Mouse (Mus musculus) MEL (cell line): ENCODE data around the gene Tmem200a. TPM values are rescaled to one million over a fixed set of nuclear protein-coding genes. Genes with fewer than 3 reads are reported as not detected.

Source experiments
- DNase-seq: peaks from one replicate; pipeline ENCODE4 v3.0.0; 2011; ENCODE audit warnings: low read depth, low spot score
- H3K27ac ChIP-seq: 2 replicates; pipeline ENCODE4 v1.5.1; 2012; ENCODE audit warnings: low read depth, mild to moderate bottlenecking, control low read depth, low read length, moderate library complexity; ENCODE audit not compliant: control insufficient read depth
- H3K27me3 ChIP-seq, 2 experiments: fragments of 150-350 bp in 1 of 2; sonication (generic) in 1 of 2; 2 replicates each; pipeline ENCODE4 v1.6.1; 2012; ENCODE audit warnings: low read length in 2 of 2, mild to moderate bottlenecking in 2 of 2, improper control_type of control experiment in 1 of 2, moderate library complexity in 1 of 2; ENCODE audit not compliant: insufficient read depth in 2 of 2, control insufficient read depth in 1 of 2
- H3K36me3 ChIP-seq, 2 experiments: 2 replicates each; pipeline ENCODE4 v1.6.1; 2012 to 2014; ENCODE audit warnings: low read length in 2 of 2, improper control_type of control experiment in 1 of 2, inconsistent platforms in 1 of 2, mild to moderate bottlenecking in 1 of 2; ENCODE audit not compliant: insufficient read depth in 2 of 2, control insufficient read depth in 1 of 2
- H3K4me1 ChIP-seq, 2 experiments: fragments of 150-350 bp in 1 of 2; sonication (generic) in 1 of 2; 2 replicates each; pipeline ENCODE4 v1.6.1; 2012; ENCODE audit warnings: low read length in 2 of 2, improper control_type of control experiment in 1 of 2, mild to moderate bottlenecking in 1 of 2; ENCODE audit not compliant: insufficient read depth in 2 of 2, control insufficient read depth in 1 of 2
- H3K4me3 ChIP-seq, 2 experiments: fragments of 150-350 bp in 1 of 2; sonication (generic) in 1 of 2; 2 replicates each; pipeline ENCODE4 v1.5.1; 2012; ENCODE audit warnings: low read depth in 2 of 2, low read length in 2 of 2, mild to moderate bottlenecking in 2 of 2, moderate library complexity in 2 of 2, control low read depth in 1 of 2, improper control_type of control experiment in 1 of 2; ENCODE audit not compliant: control insufficient read depth in 1 of 2, insufficient read depth in 1 of 2
- H3K79me2 ChIP-seq: 2 replicates; pipeline ENCODE4 v1.6.1; 2012; ENCODE audit warnings: mild to moderate bottlenecking, low read length, moderate library complexity; ENCODE audit not compliant: control insufficient read depth, poor library complexity, insufficient read depth
- H3K9ac ChIP-seq: 2 replicates; pipeline ENCODE4 v1.6.1; 2012; ENCODE audit warnings: low read depth, mild to moderate bottlenecking, control low read depth, low read length, moderate library complexity; ENCODE audit not compliant: control insufficient read depth, poor library complexity, severe bottlenecking
- H3K9me3 ChIP-seq: fragments of 150-350 bp; sonication (generic); replicated peaks from 2 replicates; pipeline ENCODE4 v1.6.1; 2012; ENCODE audit warnings: mild to moderate bottlenecking, low read length, improper control_type of control experiment, moderate library complexity; ENCODE audit not compliant: insufficient read depth
- BHLHE40 ChIP-seq: IDR thresholded peaks from 2 replicates; pipeline ENCODE4 v1.6.1; 2012; ENCODE audit warnings: low read depth, mild to moderate bottlenecking, inconsistent platforms, low read length, improper control_type of control experiment, borderline replicate concordance
- CHD1 ChIP-seq: IDR thresholded peaks from 2 replicates; pipeline ENCODE4 v1.6.1; 2012; ENCODE audit warnings: low read depth, mild to moderate bottlenecking, inconsistent platforms, low read length, improper control_type of control experiment
- CHD2 ChIP-seq: IDR thresholded peaks from 2 replicates; pipeline ENCODE4 v1.6.1; 2011; ENCODE audit warnings: low read length, improper control_type of control experiment
- E2F4 ChIP-seq: IDR thresholded peaks from 2 replicates; pipeline ENCODE4 v1.6.1; 2011; ENCODE audit warnings: low read depth, low read length, improper control_type of control experiment, borderline replicate concordance
- ELF1 ChIP-seq: IDR thresholded peaks from 2 replicates; pipeline ENCODE4 v1.6.1; 2014; ENCODE audit warnings: low read depth, mild to moderate bottlenecking, inconsistent platforms, low read length, improper control_type of control experiment, moderate library complexity
- EP300 ChIP-seq, 2 experiments: IDR thresholded peaks; 2 replicates each; pipeline ENCODE4 v1.6.1; 2011; ENCODE audit warnings: improper control_type of control experiment in 2 of 2, low read length in 2 of 2, low read depth in 1 of 2, mild to moderate bottlenecking in 1 of 2
- ETS1 ChIP-seq: IDR thresholded peaks from 2 replicates; pipeline ENCODE4 v1.6.1; 2012; ENCODE audit warnings: low read depth, mild to moderate bottlenecking, inconsistent platforms, low read length, improper control_type of control experiment, moderate library complexity
- GATA1 ChIP-seq: IDR thresholded peaks from 2 replicates; pipeline ENCODE4 v1.6.1; 2011; ENCODE audit warnings: low read depth, low read length, improper control_type of control experiment
- JUND ChIP-seq: IDR thresholded peaks from 2 replicates; pipeline ENCODE4 v1.6.1; 2011; ENCODE audit warnings: low read depth, mild to moderate bottlenecking, improper control_type of control experiment, low read length
- KAT2A ChIP-seq: conservative IDR thresholded peaks from 2 replicates; pipeline ENCODE4 v1.6.1; 2012; ENCODE audit warnings: low read depth, low read length, improper control_type of control experiment, inconsistent platforms
- MAFK ChIP-seq: IDR thresholded peaks from 2 replicates; pipeline ENCODE4 v1.6.1; 2011; ENCODE audit warnings: low read depth, mild to moderate bottlenecking, low read length, improper control_type of control experiment, borderline replicate concordance
- MAX ChIP-seq: IDR thresholded peaks from 2 replicates; pipeline ENCODE4 v1.6.1; 2011; ENCODE audit warnings: low read length, improper control_type of control experiment
- MAZ ChIP-seq: IDR thresholded peaks from 2 replicates; pipeline ENCODE4 v1.6.1; 2012; ENCODE audit warnings: low read depth, mild to moderate bottlenecking, inconsistent platforms, low read length, improper control_type of control experiment
- MXI1 ChIP-seq: IDR thresholded peaks from 2 replicates; pipeline ENCODE4 v1.6.1; 2011; ENCODE audit warnings: mild to moderate bottlenecking, low read depth, low read length, improper control_type of control experiment
- NELFE ChIP-seq: IDR thresholded peaks from 2 replicates; pipeline ENCODE4 v1.6.1; 2011; ENCODE audit warnings: low read depth, low read length, improper control_type of control experiment
- NRF1 ChIP-seq: IDR thresholded peaks from 2 replicates; pipeline ENCODE4 v1.6.1; 2014; ENCODE audit warnings: low read depth, mild to moderate bottlenecking, inconsistent platforms, low read length, improper control_type of control experiment, moderate library complexity; ENCODE audit not compliant: poor library complexity, insufficient read depth, severe bottlenecking
- POLR2AphosphoS5 ChIP-seq: IDR thresholded peaks from 2 replicates; pipeline ENCODE4 v1.6.1; 2012; ENCODE audit warnings: low read depth, borderline replicate concordance, mild to moderate bottlenecking, inconsistent platforms, low read length, moderate library complexity, mixed read lengths
- SIN3A ChIP-seq: IDR thresholded peaks from 2 replicates; pipeline ENCODE4 v1.6.1; 2012; ENCODE audit warnings: low read length, improper control_type of control experiment, inconsistent platforms
- SMC3 ChIP-seq: IDR thresholded peaks from 2 replicates; pipeline ENCODE4 v1.6.1; 2011; ENCODE audit warnings: low read depth, low read length, improper control_type of control experiment
- TAL1 ChIP-seq: IDR thresholded peaks from 2 replicates; pipeline ENCODE4 v1.6.1; 2012; ENCODE audit warnings: mild to moderate bottlenecking, inconsistent platforms, low read length, moderate library complexity, mixed read lengths
- TCF12 ChIP-seq: IDR thresholded peaks from 2 replicates; pipeline ENCODE4 v1.6.1; 2014; ENCODE audit warnings: low read depth, mild to moderate bottlenecking, inconsistent platforms, low read length, improper control_type of control experiment, moderate library complexity
- UBTF ChIP-seq: IDR thresholded peaks from 2 replicates; pipeline ENCODE4 v1.6.1; 2012; ENCODE audit warnings: low read depth, mild to moderate bottlenecking, inconsistent platforms, low read length, improper control_type of control experiment, moderate library complexity, borderline replicate concordance; ENCODE audit not compliant: insufficient read depth
- USF2 ChIP-seq, 2 experiments: IDR thresholded peaks; 2 replicates each; pipeline ENCODE4 v1.6.1; 2011 to 2012; ENCODE audit warnings: improper control_type of control experiment in 2 of 2, low read length in 2 of 2, borderline replicate concordance in 1 of 2, inconsistent platforms in 1 of 2, low read depth in 1 of 2, mild to moderate bottlenecking in 1 of 2; ENCODE audit not compliant: insufficient read depth in 1 of 2
- ZNF384 ChIP-seq: IDR thresholded peaks from 2 replicates; pipeline ENCODE4 v1.6.1; 2012; ENCODE audit warnings: low read depth, mild to moderate bottlenecking, inconsistent platforms, low read length, improper control_type of control experiment
- polyA plus RNA-seq, 2 experiments: library from polyadenylated mRNA; stranded (reverse) in 1 of 2; unstranded in 1 of 2; fragments of >175 nt in 1 of 2; fragments of >200 nt in 1 of 2; gene quantifications; 2 replicates each; pipeline versions ENCODE4 v1.2.1 to v1.2.4; 2012; ENCODE audit warnings: low replicate concordance in 2 of 2, low read depth in 1 of 2; ENCODE audit not compliant: insufficient read length in 2 of 2, insufficient read depth in 1 of 2, missing spikeins in 1 of 2
- total RNA-seq: library from RNA; depleted of rRNA; stranded (reverse); fragments of 300-350 nt; gene quantifications from 2 replicates; pipeline ENCODE4 v1.2.3, GENCODE M21; 2012

The Tmem200a gene
- total and polyA plus RNA-seq, 3 experiments, result not detected

- Histone ChIP-seq H3K27me3 (no peaks in the 10 kb centered on the region), H3K4me3 (no peak overlapping the region), H3K9me3 (no peaks in the 10 kb centered on the region)
Measured at GRCm38 (mm10) chr10:25928448-25928786, 150.4 kb downstream of the Tmem200a start.

GRCm38 (mm10) chr10:25927553-25928447 is 151.1 kb downstream of the Tmem200a start:
- no peak overlapping the region for H3K4me3 ChIP-seq
- H3K9ac ChIP-seq, result no peak overlapping the region
- no peaks in the 10 kb centered on the region for H3K79me2 ChIP-seq
- TF ChIP-seq TAL1 (no peak), NRF1 (no peak), SMC3 (no peak), SIN3A (no peak), ELF1 (no peak), UBTF (no peak), JUND (no peak), USF2 (IDR thresholded peaks at IDR 0.05; ENCODE audit: borderline replicate concordance in 1 of 2, insufficient read depth in 1 of 2, low read depth in 1 of 2, low read length in 2 of 2) (no peak), GATA1 (no peak), KAT2A (no peak), E2F4 (no peak), POLR2AphosphoS5 (no peak), EP300 (IDR thresholded peaks at IDR 0.05; ENCODE audit: low read depth in 1 of 2, low read length in 2 of 2) (no peak), ETS1 (no peak), ZNF384 (no peak)
- H3K9me3 ChIP-seq, result no peaks in the 10 kb centered on the region
- no peaks in the 10 kb centered on the region for H3K27me3 ChIP-seq
- DNase-seq, result no peak
- no peak overlapping the region for H3K27ac ChIP-seq
- H3K36me3 ChIP-seq, result no peaks in the 10 kb centered on the region
- H3K4me1 ChIP-seq, result no peaks in the 10 kb centered on the region

More at GRCm38 (mm10) chr10:25928448-25928786, 150.4 kb downstream of the Tmem200a start:
- TF ChIP-seq MAFK (no peak), MAX (no peak), MXI1 (no peak), TCF12 (no peak), E2F4 (no peak), NELFE (no peak), KAT2A (no peak), CHD2 (no peak), TAL1 (no peak), POLR2AphosphoS5 (no peak), MAZ (no peak), CHD1 (no peak), JUND (no peak), BHLHE40 (no peak)
- TF ChIP-seq, all 39 proteins: peak for 0
- Histone ChIP-seq H3K27ac (no peak overlapping the region), H3K36me3 (no peaks in the 10 kb centered on the region), H3K79me2 (no peaks in the 10 kb centered on the region), H3K4me1 (no peaks in the 10 kb centered on the region), H3K9ac (no peak overlapping the region)
- DNase-seq, result no peak
